Mouse (Mus musculus) CD4-positive, CD25-positive, alpha-beta regulatory T cell, adult 4 months (primary cell): ENCODE measurements around the gene Zc3h12a. TPM values are rescaled to one million over a fixed set of nuclear protein-coding genes. Genes with fewer than 3 reads are reported as not detected.

Source experiments
- ATAC-seq: one replicate; pipeline ENCODE4 v1.8.0; 2017
- polyA plus RNA-seq, 2 experiments: library from polyadenylated mRNA; unstranded; fragments of 100-300 nt; shearing (Covaris generic); gene quantifications; one replicate each; pipeline ENCODE4 v1.2.1; 2017

Gene Zc3h12a
- polyA plus RNA-seq, 2 experiments from 2014 or later: 3.6 to 4.4 TPM

GRCm38 (mm10) chr4:125144211-125144610 is 16.6 kb upstream of the Zc3h12a start:
- ATAC-seq: no peak

DNA sequence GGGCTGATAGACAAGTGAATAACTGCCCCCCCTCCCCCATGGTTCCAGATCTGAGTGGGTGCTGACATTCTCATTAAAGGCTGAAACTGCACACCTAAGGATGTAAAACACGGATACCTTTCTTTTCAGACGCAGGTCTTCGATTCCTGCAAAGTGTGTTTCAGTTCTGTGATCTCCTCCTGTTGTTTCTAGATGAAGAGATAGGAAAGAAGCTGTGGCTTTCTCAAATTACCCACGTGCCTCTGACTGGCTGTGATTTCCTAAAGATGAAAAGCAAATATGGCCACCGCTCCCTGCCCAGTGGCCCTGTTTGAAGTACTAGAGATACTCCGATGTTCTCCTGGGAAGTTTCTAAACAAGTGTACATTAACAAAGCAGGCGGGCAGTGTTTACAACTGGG is 10.7 kb upstream of the Zc3h12a start:
- no peak for ATAC-seq

GRCm38 (mm10) chr4:125136303-125136888 is 8.8 kb upstream of the Zc3h12a start:
- no peak for ATAC-seq

- ATAC-seq: no peak
Observed at GRCm38 (mm10) chr4:125135076-125135855, 7.6 kb upstream of the Zc3h12a start.

GRCm38 (mm10) chr4:125134631-125135030 is 7.0 kb upstream of the Zc3h12a start:
- ATAC-seq: no peak

DNA sequence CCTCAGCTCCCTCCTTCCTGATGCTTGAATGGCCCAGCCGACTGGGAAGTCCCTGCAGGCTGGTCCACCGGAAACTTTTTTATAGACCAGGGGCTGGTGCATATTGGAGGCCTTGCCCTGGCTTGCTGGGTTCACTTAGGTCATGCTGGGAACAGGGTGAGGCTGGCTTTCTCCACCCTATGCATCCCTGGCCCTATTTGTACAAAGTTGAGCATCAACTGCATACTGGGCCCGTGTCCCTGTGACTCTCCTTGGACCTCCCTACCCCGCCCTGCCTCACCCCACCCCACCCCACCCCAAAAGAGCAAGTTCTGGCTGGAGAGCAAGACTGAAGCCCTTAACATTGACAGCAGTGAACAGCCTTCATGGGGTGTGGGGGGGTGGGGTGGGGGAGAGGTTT is 6.6 kb upstream of the Zc3h12a start:
- no peak for ATAC-seq

DNA sequence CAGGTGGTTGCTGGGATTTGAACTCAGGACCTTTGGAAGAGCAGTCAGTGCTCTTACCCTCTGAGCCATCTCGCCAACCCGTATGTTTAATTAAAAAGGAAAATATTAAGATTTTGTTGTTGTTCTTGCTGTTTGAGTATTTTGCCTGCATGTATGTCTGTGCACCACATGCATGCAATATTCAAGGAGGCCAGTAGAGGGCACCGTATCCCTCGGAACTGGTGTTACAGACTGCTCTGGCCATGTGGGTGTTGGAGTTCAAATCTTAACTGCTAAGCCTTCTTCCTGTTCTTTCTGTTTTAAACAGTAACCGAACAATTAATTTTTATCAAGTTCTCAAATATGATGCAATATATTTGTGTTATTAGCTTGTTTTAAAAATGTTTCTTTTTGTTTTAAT is 4.8 kb upstream of the Zc3h12a start:
- peak; percentile 21 for ATAC-seq

DNA sequence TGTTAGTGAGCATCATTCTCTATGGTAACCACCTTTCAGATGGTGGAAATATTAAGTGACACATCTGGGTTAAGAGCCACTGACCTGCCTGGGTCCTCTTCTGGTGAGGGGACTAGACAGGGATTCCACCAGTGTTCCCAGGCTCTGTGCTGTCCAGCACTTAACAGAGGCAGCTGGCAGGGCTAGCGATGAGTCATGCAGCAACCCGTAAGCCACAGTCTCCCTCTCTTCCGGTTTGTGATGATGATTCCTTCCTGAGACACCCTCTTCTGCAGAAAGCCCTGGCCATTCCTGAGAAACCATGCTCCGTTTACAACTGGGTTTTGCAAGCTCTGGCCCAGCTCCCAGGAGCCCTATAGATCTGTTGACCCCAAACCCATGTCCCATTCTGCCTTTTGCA is 3.9 kb upstream of the Zc3h12a start:
- ATAC-seq: no peak

DNA sequence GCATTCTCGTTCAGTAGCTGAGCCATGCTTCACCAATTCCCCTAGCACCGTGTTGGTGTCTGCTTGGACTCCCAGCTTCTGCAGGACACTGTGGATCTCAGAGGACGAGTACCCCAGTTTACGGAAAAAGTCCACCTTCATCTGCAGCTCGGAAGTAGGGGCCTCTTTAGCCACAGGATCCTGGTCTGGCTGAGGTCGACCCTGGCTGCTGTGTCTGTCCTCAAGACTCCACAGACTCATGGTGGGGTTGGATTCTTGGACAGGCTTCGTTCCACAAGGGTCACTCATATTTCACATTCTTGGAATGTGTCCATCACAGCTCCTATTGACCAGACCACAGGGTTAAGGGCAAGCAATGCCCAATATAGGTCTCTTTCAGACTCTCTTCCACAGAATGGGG is 879 bp downstream of the Zc3h12a start:
- no peak for ATAC-seq

- ATAC-seq: no peak
Observed at GRCm38 (mm10) chr4:125126186-125126585, 1.5 kb downstream of the Zc3h12a start.

GRCm38 (mm10) chr4:125125361-125125921 is 2.2 kb downstream of the Zc3h12a start:
- no peak for ATAC-seq

DNA sequence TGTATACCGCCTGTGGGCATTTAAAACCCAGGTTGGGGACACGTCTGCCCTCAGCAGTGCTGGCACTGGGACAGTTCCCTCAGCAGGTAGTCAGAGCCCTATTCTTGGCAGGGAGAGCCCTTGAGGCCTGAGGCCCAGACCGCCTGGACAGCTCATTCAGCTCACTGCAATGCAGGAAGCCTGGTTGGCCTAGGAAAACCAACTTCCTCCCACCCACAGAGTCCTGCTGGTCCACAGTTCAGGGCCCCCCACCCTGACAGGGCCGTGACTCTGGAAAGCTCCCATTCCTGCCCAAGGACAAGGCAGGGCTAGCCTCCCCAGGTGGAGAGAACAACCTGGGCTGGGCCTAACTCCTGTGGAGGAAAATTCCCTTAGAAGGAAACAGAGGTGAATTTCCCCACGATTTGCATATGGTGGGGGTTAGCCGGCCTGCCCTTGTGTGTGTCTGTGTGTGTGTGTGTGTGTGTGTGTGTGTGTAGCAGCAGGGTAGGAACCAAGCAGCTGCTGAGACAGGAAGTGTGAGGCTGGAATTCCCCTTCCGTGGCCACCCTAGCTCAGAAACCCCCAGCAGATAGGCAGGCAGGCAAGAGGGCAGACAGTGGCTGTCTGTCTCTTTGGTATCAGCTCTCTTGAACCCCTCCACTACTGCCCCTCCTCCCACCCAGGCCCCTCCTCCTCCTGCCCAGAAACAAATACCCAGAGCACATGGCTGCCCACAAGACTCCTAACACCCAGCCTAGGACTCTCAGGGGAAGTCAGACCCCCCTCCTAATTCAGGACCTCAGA is 3.0 kb downstream of the Zc3h12a start:
- ATAC-seq: peak; percentile 62

GRCm38 (mm10) chr4:125123279-125123671 is 4.4 kb downstream of the Zc3h12a start:
- peak; percentile 5 for ATAC-seq

DNA sequence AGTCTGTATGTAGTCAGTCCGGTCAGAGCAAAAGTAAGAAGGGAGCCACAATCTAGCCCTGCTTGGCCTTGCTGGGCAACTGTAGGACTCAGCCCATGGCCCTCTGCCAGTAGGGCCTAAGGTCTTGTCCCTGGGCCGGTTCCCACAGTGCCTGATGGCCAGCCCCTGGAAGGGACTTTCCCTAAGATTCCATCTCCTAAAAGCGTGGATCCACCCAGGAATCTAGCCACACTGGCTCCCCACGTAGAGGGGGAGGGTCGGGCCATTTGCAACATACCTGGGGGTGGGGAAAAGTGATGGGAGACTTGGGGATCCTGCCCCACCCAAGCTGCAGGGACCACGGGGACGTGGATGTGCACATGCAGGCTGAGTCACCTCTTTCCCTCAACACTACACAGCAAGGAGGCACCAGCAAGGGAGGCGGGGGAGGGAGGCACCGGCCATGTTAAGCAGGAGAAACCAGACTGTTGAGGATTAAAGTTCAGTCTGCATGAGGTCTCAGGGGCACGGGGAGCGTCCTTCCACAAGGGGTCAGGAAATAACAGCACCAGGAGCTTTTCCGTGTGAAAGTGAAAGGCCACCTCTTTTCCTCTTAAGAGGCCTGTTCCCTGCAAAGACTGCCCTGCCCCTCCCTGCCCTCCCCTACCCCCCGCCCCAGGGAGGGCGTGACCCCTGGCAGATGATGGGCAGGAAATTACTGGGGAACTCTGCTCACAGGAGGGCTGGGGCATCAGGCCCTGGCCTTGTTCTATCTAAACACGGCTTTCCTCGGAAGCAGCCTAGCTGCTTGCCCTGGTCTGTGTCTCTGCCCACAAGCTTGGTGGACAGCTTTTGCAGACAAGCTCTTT is 5.0 kb downstream of the Zc3h12a start:
- no peak for ATAC-seq

- ATAC-seq: no peak
Observed at GRCm38 (mm10) chr4:125119721-125120120, 7.9 kb downstream of the Zc3h12a start.

DNA sequence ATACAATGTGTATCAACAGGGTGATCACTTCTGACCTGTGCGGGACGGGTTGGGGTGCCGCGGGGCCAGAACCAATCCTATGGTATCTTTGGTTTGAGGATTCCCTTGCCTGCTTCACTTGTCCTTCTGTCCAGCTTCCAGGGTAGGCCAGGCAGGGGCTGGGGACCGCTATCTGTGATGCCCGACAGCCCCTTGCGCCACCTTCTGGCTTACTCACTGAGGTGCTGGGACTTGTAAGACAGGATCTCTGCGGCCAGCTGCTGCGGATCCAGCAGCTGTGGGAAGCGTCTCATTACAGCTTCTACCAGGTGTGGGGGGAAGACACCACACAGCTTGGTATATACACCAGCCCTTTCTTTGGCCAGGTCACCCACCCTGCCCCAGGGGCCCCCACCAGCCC is 8.6 kb downstream of the Zc3h12a start:
- no peak for ATAC-seq

GRCm38 (mm10) chr4:125117902-125118320 is 9.7 kb downstream of the Zc3h12a start:
- ATAC-seq: peak; percentile 8

DNA sequence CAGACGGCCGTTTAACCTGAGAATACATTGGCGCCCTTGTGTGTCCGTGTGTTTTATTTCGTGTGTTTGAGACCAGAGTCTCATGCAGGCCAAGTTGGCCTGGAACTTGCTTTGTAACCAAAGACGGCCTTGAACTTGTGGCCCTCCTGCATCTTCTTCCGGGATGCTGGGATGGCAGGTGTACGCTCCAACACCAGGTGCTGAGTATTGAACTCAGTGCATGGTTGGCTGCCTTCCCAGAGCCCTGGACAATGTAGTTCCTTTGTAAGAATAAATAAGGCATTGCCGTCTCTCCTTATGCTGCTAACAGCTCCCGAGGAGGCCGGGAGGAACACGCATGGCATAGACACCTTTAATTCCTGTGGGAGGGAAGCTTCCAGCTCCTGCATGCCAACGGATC is 10.7 kb downstream of the Zc3h12a start:
- ATAC-seq: no peak

GRCm38 (mm10) chr4:125116090-125116861 is 11.4 kb downstream of the Zc3h12a start:
- ATAC-seq: no peak

DNA sequence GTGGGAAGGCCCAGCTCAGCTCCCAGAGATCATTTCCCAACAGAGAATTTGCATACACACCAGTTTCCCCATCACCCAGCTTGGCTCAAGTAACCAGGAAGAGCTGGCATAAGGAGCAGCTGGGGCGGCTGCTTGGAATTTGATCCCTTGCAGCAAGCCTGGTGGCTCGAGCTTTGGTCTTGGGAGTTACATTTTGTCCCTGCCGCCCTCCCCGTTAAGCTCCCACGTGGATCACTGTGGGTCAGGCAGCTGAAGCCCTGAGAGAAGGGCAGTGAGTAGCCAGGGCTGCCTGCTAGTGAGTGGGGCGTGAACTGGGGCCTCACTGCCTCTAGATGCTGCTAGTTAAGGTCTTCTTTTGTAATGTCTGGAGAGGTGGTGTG is 11.9 kb downstream of the Zc3h12a start:
- ATAC-seq: no peak

GRCm38 (mm10) chr4:125115081-125115480 is 12.6 kb downstream of the Zc3h12a start:
- no peak for ATAC-seq

GRCm38 (mm10) chr4:125114638-125115037 is 13.0 kb downstream of the Zc3h12a start:
- ATAC-seq: peak; percentile 74
